Mouse (Mus musculus): ENCODE measurements around the gene Bub3. TPM values are rescaled to one million over a fixed set of nuclear protein-coding genes. Genes with fewer than 3 reads are reported as not detected.

The Bub3 gene
- polyA plus RNA-seq (2014; fragmentation: Illumina TruSeq; extraction: RNeasy Lipid Tissue Mini Kit (QIAGEN cat#74804); ENCODE audit: low read depth, low replicate concordance), result 11.5 TPM

GRCm38 (mm10) chr7:131559986-131560696 is at the start of gene Bub3:
Gene Bub3 (plus strand): TSS chr7:131560222.

DNA sequence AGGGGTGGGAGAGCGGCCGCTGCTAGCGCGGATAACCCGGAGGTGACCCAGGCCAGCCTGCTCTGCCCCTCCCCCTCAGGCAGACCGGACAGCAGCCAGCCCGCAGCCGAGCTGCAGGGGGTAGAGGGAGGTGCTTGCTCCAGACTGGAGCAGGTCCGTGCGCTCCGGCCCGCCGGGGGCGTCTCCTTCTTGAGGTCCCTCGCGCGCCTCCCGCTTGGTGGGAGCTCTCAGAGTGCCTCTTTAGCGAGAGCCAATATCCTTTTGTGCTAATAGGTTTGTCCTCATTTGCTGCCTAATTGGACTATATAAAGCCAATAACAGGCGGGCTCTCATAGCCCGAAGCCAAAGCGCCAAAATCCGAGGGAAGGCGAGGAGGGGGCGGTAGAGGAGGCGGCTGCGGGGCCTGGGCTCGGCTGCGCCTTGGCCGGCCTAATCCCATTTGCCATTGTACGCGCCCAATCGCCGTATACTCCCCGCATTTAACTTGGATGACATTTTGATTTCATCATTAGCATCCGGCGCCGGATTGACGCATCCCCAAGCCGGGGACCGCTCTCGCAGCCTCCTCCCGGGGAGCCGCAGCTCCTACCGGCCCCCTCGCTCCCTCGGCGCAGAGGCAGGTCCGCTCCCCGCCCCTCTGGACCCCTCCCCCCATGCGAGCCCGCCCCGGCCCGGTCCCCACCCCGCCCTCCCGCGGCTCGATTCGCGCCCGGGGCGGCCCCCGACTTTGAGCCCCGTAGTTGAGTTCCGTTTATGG is 17.7 kb upstream of the Bub3 start, which contains the start of gene Hmx3:
Gene Hmx3, plus strand, starts transcription at position 753 of the 757 bp plus-strand sequence.

DNA sequence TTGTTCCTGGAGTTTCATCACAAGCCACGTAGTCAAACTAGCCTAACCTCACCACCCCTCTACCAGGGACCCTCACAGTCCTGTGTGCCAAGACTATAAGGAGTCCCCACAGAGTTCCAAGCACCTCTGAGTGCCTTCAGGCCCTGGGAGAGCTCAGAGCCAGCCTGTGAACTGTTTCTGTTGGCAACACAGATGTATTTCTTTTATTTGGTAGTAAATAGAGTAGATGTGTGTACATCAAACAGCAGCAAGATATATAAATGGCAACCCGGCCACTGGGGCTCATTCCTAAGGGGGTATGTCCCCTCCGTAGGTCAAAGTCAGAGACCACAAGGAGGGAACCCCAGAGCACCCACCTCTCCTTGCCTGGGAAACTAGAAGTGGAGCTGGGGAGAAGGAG is 11.5 kb upstream of the Bub3 start, which contains the start of gene Hmx2:
Gene Hmx2, plus strand, starts transcription at position 301 of the 400 bp plus-strand sequence.

Other genes starting within 250 kb of the Bub3 start
- gene Cuzd1, start 237.9 kb upstream of the Bub3 start, polyA plus RNA-seq (2014; fragmentation: Illumina TruSeq; extraction: RNeasy Lipid Tissue Mini Kit (QIAGEN cat#74804); ENCODE audit: low read depth, low replicate concordance), result not detected
- not detected for gene Fam24b, start 230.7 kb upstream of the Bub3 start, polyA plus RNA-seq (2014; fragmentation: Illumina TruSeq; extraction: RNeasy Lipid Tissue Mini Kit (QIAGEN cat#74804); ENCODE audit: low read depth, low replicate concordance)
- gene Fam24a, start 226.4 kb upstream of the Bub3 start, polyA plus RNA-seq (2014; fragmentation: Illumina TruSeq; extraction: RNeasy Lipid Tissue Mini Kit (QIAGEN cat#74804); ENCODE audit: low read depth, low replicate concordance), result not detected
- gene 2310057M21Rik, start 197.5 kb upstream of the Bub3 start, polyA plus RNA-seq (2014; fragmentation: Illumina TruSeq; extraction: RNeasy Lipid Tissue Mini Kit (QIAGEN cat#74804); ENCODE audit: low read depth, low replicate concordance), result 1.7 TPM
- gene Pstk, start 189.1 kb upstream of the Bub3 start, polyA plus RNA-seq (2014; fragmentation: Illumina TruSeq; extraction: RNeasy Lipid Tissue Mini Kit (QIAGEN cat#74804); ENCODE audit: low read depth, low replicate concordance), result 19.0 TPM
- 8.8 TPM for gene Ikzf5, start 149.7 kb upstream of the Bub3 start, polyA plus RNA-seq (2014; fragmentation: Illumina TruSeq; extraction: RNeasy Lipid Tissue Mini Kit (QIAGEN cat#74804); ENCODE audit: low read depth, low replicate concordance)
- 305 TPM for gene Acadsb, start 149.6 kb upstream of the Bub3 start, polyA plus RNA-seq (2014; fragmentation: Illumina TruSeq; extraction: RNeasy Lipid Tissue Mini Kit (QIAGEN cat#74804); ENCODE audit: low read depth, low replicate concordance)
- not detected for gene Hmx3, start 17.4 kb upstream of the Bub3 start, polyA plus RNA-seq (2014; fragmentation: Illumina TruSeq; extraction: RNeasy Lipid Tissue Mini Kit (QIAGEN cat#74804); ENCODE audit: low read depth, low replicate concordance)
- not detected for gene Hmx2, start 11.4 kb upstream of the Bub3 start, polyA plus RNA-seq (2014; fragmentation: Illumina TruSeq; extraction: RNeasy Lipid Tissue Mini Kit (QIAGEN cat#74804); ENCODE audit: low read depth, low replicate concordance)

All from liver, adult 10 weeks (tissue).